Mouse (Mus musculus): ENCODE measurements at regions not wholly inside any gene's neighbourhood (a gene's known extent, or its start where the extent isn't known, plus 50 kb on each side); places are given as distances from the start of the nearest gene placed in this dataset.

DNA sequence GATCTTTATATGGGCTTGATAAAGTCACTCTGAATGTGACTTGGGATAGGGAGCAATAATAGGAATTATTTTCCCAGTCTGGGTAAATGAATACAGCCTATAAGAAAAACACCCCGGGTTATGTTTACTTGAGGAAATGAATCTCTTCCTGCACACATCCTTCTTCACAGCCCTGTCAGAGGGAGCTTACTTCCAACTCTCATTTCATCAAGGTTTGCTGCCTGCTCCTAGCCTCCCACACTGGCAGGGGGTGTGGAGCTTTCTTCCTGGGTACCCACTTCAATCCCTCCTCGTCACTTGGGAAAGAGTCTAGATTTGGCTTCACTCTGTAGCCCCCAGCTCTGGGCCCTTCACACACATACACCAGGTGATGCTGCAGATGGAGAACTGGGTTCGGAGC, 389.5 kb downstream of the Ajap1 start:
- WGBS = 41% methylated on average over 3 of the region's 3 CpGs

DNA sequence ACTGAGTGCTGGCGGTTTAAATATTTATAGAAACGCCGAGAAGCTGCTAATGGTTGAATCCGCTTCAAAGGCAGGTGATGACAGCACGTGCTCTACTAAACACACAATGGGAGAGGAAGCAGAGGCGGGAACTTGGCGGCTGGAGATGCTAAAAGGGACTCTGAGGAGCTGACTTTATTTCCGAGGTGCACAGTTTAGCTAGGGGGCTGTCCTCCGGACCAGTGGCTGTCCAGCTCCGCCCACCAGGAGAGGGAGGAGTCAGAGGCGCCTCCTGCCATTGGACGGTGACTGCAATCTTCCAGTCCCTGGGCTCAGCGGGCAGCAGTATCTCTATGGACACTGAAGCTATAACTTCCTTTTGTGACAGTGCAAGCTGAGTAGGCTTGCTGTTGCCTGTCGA, 400.4 kb downstream of the Ajap1 start:
- H3K4me1 ChIP-seq (ENCODE audit: control insufficient read depth, insufficient read depth, low read length) = no peaks in the 10 kb centered on the region
- no peak for DNase-seq
- WGBS = 20% methylated on average over 14 of the region's 14 CpGs
- H3K4me3 ChIP-seq (replicated peaks; ENCODE audit: extremely low read depth, low read depth, low read length) = no peak overlapping the region
- no peak for TF ChIP-seq CTCF (IDR thresholded peaks at IDR 0.05; ENCODE audit: insufficient read depth, low read length)
- no peak for TF ChIP-seq POLR2A (IDR thresholded peaks at IDR 0.05; ENCODE audit: borderline replicate concordance, extremely low read depth, low read depth, low read length)

More for the DNA sequence above, 389.5 kb downstream of the Ajap1 start:
- Histone ChIP-seq H3K4me1 (ENCODE audit: control insufficient read depth, insufficient read depth, low read length) (no peaks in the 10 kb centered on the region), H3K4me3 (replicated peaks; ENCODE audit: extremely low read depth, low read depth, low read length) (no peak overlapping the region)
- no peak for DNase-seq
- TF ChIP-seq POLR2A (IDR thresholded peaks at IDR 0.05; ENCODE audit: borderline replicate concordance, extremely low read depth, low read depth, low read length) (no peak), CTCF (IDR thresholded peaks at IDR 0.05; ENCODE audit: insufficient read depth, low read length) (no peak)

DNA sequence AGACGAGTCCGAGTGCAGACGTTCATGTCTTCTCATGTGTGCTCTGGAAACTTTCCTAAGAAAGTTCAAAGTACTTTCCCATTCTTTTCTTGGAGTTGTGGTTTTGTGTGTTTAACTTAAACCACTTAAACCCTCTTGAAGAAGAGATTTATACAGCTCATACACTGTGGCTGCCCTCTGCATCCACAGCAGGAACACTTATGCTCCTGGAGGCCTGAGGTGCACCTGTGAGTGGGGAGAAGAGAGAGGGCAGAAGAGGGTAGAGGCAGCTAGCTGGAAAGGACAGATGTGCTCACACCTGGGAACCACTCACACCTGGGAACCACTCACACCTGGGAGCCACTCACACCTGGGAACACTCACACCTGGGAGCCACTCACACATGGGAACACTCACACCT, 408.0 kb downstream of the Ajap1 start:
- 73% methylated on average over 3 of the region's 3 CpGs for WGBS
- Histone ChIP-seq H3K4me3 (replicated peaks; ENCODE audit: extremely low read depth, low read depth, low read length) (no peak overlapping the region), H3K4me1 (ENCODE audit: control insufficient read depth, insufficient read depth, low read length) (no peaks in the 10 kb centered on the region)
- DNase-seq = no peak
- TF ChIP-seq POLR2A (IDR thresholded peaks at IDR 0.05; ENCODE audit: borderline replicate concordance, extremely low read depth, low read depth, low read length) (no peak), CTCF (IDR thresholded peaks at IDR 0.05; ENCODE audit: insufficient read depth, low read length) (no peak)

DNA sequence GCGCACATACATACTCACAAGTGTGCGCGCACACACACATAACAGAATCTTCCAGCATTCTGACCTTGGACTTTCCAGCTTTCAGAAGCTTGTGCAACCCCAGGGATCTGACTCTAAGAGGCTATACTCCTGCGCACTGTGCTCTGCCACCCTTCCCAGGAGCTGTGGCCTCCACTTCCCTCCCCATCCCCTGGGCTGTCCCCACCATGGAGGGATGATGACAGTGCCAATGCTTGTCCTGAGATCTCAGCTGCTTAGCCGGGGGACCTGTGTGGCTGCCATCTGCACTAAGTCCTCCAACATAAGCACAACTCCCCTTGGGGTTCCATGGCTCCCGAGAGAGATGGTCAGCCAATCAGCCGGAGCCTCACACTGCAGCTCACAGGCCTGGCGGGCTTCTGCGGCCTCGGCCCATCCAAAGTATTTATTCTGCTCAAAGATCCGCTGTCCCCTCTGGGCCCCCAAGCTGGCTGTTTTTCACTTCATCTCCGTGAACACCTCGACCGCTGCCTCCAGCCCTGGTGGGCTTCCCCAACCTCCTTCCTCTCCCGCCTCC, 412.3 kb downstream of the Ajap1 start:
- DNase-seq = no peak
- Histone ChIP-seq H3K4me3 (replicated peaks; ENCODE audit: extremely low read depth, low read depth, low read length) (no peak overlapping the region), H3K4me1 (ENCODE audit: control insufficient read depth, insufficient read depth, low read length) (no peaks in the 10 kb centered on the region)
- no peak for TF ChIP-seq CTCF (IDR thresholded peaks at IDR 0.05; ENCODE audit: insufficient read depth, low read length)
- no peak for TF ChIP-seq POLR2A (IDR thresholded peaks at IDR 0.05; ENCODE audit: borderline replicate concordance, extremely low read depth, low read depth, low read length)
- 49% methylated on average over 15 of the region's 15 CpGs for WGBS

DNA sequence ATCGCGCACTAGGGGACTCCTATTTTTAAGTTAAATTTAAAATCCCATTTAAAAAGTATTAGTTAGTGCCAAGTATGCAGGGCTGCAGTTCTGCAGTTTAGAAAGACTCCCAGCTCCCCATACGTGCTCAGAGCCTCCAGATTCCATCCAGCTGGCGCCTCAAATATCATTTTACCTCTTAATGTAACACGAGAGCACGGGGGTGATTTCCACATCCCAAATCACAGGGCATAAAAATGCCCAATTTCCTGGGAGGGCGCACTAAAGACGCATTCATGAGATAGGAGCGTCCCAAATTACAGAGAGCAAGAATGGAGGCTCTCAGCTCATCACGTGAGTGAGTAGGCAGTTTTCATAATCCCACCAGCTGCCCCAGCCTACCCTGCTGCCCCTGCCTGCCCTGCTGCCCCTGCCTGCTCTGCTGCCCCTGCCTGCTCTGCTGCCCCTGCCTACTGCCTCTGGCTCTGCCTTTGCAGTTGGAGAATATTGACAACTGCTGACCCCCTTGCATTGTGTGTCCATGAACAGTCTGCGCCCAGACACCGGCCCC, 414.1 kb downstream of the Ajap1 start:
- WGBS = 81% methylated on average over 12 of the region's 12 CpGs

DNA sequence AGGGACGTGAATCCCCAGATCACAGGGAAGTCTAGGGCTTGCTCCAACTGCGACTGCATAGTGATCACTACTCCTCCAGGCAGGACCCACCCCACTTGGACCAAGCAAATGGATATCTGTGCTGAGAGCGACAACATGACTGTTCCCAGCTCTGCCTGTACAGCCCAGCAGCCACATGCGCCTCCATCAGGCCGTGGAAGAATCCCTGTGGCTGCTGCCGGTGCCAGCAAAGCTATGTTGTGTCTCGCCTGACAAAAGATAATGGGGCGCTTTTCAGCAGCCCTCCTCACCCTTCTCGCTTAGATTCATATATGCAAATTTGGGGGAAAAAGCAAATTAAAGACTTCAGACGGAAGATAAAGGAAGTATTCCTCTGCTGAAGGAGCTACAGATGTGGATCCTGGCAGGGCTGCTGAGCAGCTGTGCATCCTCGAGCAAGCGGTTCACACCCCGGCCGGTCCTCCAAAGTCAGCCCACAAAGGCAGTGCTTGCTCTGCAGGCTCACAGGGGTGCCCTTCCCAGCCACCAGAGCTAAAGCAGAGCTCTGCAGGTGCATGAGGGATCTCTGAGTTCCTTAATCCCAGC, 418.5 kb downstream of the Ajap1 start:
- no peak for TF ChIP-seq POLR2A (IDR thresholded peaks at IDR 0.05; ENCODE audit: borderline replicate concordance, extremely low read depth, low read depth, low read length)
- TF ChIP-seq CTCF (IDR thresholded peaks at IDR 0.05; ENCODE audit: insufficient read depth, low read length) = no peak
- H3K4me1 ChIP-seq (ENCODE audit: control insufficient read depth, insufficient read depth, low read length) = no peaks in the 10 kb centered on the region
- no peak for DNase-seq
- no peak overlapping the region for H3K4me3 ChIP-seq (replicated peaks; ENCODE audit: extremely low read depth, low read depth, low read length)
- WGBS = 62% methylated on average over 14 of the region's 14 CpGs

More for the DNA sequence above, 414.1 kb downstream of the Ajap1 start:
- H3K4me3 ChIP-seq (replicated peaks; ENCODE audit: extremely low read depth, low read depth, low read length) = no peak overlapping the region
- TF ChIP-seq CTCF (IDR thresholded peaks at IDR 0.05; ENCODE audit: insufficient read depth, low read length) (no peak), POLR2A (IDR thresholded peaks at IDR 0.05; ENCODE audit: borderline replicate concordance, extremely low read depth, low read depth, low read length) (no peak)
- H3K4me1 ChIP-seq (ENCODE audit: control insufficient read depth, insufficient read depth, low read length) = no peaks in the 10 kb centered on the region
- DNase-seq = no peak

DNA sequence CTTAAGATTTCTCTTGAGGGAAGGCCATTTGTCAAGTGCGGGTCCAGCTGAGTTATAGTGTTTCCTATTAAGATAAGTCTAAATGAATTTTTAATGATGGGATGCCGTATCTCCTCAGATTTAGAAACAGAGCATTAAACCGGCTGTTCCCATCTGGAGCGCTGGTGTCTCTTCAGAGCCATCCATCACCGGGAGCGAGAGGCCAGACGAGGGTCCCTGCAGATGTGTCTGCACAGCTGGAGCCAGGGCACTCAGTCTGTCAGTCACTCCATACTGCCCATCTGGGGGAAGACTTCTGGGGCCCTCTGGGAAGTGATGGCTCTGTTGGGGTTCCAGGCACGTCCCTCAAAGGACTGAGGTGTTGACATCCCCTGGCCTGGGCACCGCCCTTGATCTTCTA, 419.2 kb downstream of the Ajap1 start:
- Histone ChIP-seq H3K4me3 (replicated peaks; ENCODE audit: extremely low read depth, low read depth, low read length) (no peak overlapping the region), H3K4me1 (ENCODE audit: control insufficient read depth, insufficient read depth, low read length) (no peaks in the 10 kb centered on the region)
- DNase-seq = no peak
- TF ChIP-seq POLR2A (IDR thresholded peaks at IDR 0.05; ENCODE audit: borderline replicate concordance, extremely low read depth, low read depth, low read length) (no peak), CTCF (IDR thresholded peaks at IDR 0.05; ENCODE audit: insufficient read depth, low read length) (no peak)
- 45% methylated on average over 9 of the region's 9 CpGs for WGBS

DNA sequence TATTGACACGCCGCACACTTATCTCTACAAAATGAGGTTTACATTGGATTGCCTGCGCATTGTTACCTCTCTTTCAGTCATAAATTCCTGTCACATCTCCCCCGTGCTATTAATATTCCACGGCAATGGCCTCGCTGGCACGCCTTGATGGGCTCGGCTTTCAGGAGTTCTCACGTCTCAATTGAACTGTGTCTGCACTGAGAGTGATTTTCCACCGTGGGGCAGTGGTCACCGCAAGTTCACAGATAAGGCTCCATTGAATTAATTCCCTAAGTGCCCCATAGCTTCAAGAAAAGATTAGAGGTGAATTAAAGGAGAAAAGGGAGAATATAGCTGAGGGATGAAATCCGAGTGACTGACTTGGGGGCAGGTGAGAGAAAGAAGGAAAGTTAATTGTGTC, 424.5 kb downstream of the Ajap1 start:
- no peak for TF ChIP-seq POLR2A (IDR thresholded peaks at IDR 0.05; ENCODE audit: borderline replicate concordance, extremely low read depth, low read depth, low read length)
- TF ChIP-seq CTCF (IDR thresholded peaks at IDR 0.05; ENCODE audit: insufficient read depth, low read length) = no peak
- no peaks in the 10 kb centered on the region for H3K4me1 ChIP-seq (ENCODE audit: control insufficient read depth, insufficient read depth, low read length)
- 75% methylated on average over 12 of the region's 12 CpGs for whole genome bisulfite sequencing
- H3K4me3 ChIP-seq (replicated peaks; ENCODE audit: extremely low read depth, low read depth, low read length) = no peak overlapping the region
- DNase-seq = no peak

DNA sequence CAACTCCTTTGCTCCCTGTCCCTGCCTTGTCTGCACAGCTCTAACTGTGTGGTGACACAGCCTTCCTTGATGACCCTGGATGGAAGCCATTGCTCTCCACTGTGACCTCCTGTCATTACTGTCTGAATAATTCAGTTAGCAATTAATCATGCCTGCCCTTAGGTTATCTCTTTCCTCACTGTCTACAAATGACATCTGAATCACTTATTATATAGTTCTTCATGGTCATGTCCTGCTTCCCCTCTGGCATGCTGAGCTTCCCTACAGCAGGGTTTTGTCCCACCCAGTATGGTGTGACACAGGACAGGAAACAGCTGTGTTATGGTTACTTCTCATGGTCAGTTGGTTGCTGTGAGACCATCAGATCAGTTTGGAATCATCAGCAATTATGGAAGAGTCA, 458.9 kb downstream of the Ajap1 start:
- DNase-seq = no peak
- no peak for TF ChIP-seq POLR2A (IDR thresholded peaks at IDR 0.05; ENCODE audit: borderline replicate concordance, extremely low read depth, low read depth, low read length)
- no peak for TF ChIP-seq CTCF (IDR thresholded peaks at IDR 0.05; ENCODE audit: insufficient read depth, low read length)
- Histone ChIP-seq H3K4me1 (ENCODE audit: control insufficient read depth, insufficient read depth, low read length) (no peaks in the 10 kb centered on the region), H3K4me3 (replicated peaks; ENCODE audit: extremely low read depth, low read depth, low read length) (no peak overlapping the region)

DNA sequence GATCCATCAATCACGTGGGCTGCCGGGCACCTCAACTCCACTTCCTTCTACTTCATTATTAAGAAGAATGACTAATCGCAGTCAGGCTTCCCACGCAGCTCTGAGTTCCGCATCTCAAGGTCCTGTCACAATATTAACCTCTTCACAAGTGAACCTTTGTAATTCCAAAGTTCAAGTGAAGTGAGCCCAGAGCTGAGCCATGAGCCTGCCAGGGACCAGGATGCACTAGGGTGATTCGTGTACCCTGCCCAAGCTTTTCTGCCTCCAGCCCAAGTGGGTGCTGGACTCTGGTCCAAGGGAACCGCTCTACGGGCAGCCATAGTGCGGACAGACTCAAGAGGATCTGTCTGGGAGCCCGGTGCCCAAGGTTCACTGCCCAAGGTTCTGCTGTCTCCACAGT, 463.4 kb downstream of the Ajap1 start:
- H3K4me1 ChIP-seq (ENCODE audit: control insufficient read depth, insufficient read depth, low read length) = no peaks in the 10 kb centered on the region
- WGBS = 67% methylated on average over 10 of the region's 10 CpGs
- no peak for DNase-seq
- no peak for TF ChIP-seq CTCF (IDR thresholded peaks at IDR 0.05; ENCODE audit: insufficient read depth, low read length)
- no peak for TF ChIP-seq POLR2A (IDR thresholded peaks at IDR 0.05; ENCODE audit: borderline replicate concordance, extremely low read depth, low read depth, low read length)
- H3K4me3 ChIP-seq (replicated peaks; ENCODE audit: extremely low read depth, low read depth, low read length) = no peak overlapping the region
